Mouse (Mus musculus): ENCODE measurements at regions not wholly inside any gene's neighbourhood (a gene's known extent, or its start where the extent isn't known, plus 50 kb on each side); places are given as distances from the start of the nearest gene placed in this dataset.
A peak's percentile ranks its signal among the peaks of the same experiment; 100 is the strongest.

GRCm38 (mm10) chr5:56007861-56008260 lies 1709.9 kb upstream of the Pcdh7 start:
- no peaks in the 10 kb centered on the region for H3K9me3 ChIP-seq (ENCODE audit: control insufficient read depth, insufficient read depth, low read depth, low read length)
- DNase-seq (ENCODE audit: low read depth, low spot score): peak; percentile 37

GRCm38 (mm10) chr5:56020463-56020862 lies 1697.3 kb upstream of the Pcdh7 start:
- no peaks in the 10 kb centered on the region for H3K9me3 ChIP-seq (ENCODE audit: control insufficient read depth, insufficient read depth, low read depth, low read length)
- H3K27ac ChIP-seq (ENCODE audit: insufficient read depth, low read depth, low read length, poor library complexity, severe bottlenecking): no peak overlapping the region
- H3K4me3 ChIP-seq (ENCODE audit: insufficient read depth in 1 of 2, low read depth in 1 of 2, low read length in 2 of 2, poor library complexity in 1 of 2, severe bottlenecking in 1 of 2): no peak overlapping the region
- no peak overlapping the region for H3K9ac ChIP-seq (ENCODE audit: insufficient read depth, low read depth, low read length, poor library complexity, severe bottlenecking)
- TF ChIP-seq ZC3H11A (IDR thresholded peaks at IDR 0.05; ENCODE audit: borderline replicate concordance, low read depth, low read length): no peak
- TF ChIP-seq ZNF384 (IDR thresholded peaks at IDR 0.05; ENCODE audit: low read depth, low read length): no peak
- TF ChIP-seq HCFC1 (IDR thresholded peaks at IDR 0.05; ENCODE audit: borderline replicate concordance, insufficient read depth, low read length): no peak
- no peak for TF ChIP-seq CHD2 (IDR thresholded peaks at IDR 0.05; ENCODE audit: low read depth, low read length)
- no peak for TF ChIP-seq MAFK (IDR thresholded peaks at IDR 0.05; ENCODE audit: insufficient read depth, low read depth, low read length)
- in situ Hi-C loops (cut with MboI; ENCODE audit: low sequenced_read_pairs in 2 of 2, unreplicated experiment in 2 of 2): no loop called here
- DNase-seq (ENCODE audit: low read depth, low spot score): no peak
- no peaks in the 10 kb centered on the region for H3K36me3 ChIP-seq (ENCODE audit: control insufficient read depth, insufficient read depth, low read length, poor library complexity, severe bottlenecking)
- H3K4me1 ChIP-seq (ENCODE audit: control insufficient read depth in 2 of 2, insufficient read depth in 2 of 2, low read length in 2 of 2, poor library complexity in 1 of 2): no peaks in the 10 kb centered on the region

More at GRCm38 (mm10) chr5:56007861-56008260, 1709.9 kb upstream of the Pcdh7 start:
- no peak overlapping the region for H3K4me3 ChIP-seq (ENCODE audit: insufficient read depth in 1 of 2, low read depth in 1 of 2, low read length in 2 of 2, poor library complexity in 1 of 2, severe bottlenecking in 1 of 2)
- H3K9ac ChIP-seq (ENCODE audit: insufficient read depth, low read depth, low read length, poor library complexity, severe bottlenecking): no peak overlapping the region
- 0 out of 4 replicates have a peak, but pooled peaks cover 0 to 2% of the 10 kb centered on the region in 2 experiments for H3K4me1 ChIP-seq (ENCODE audit: control insufficient read depth in 2 of 2, insufficient read depth in 2 of 2, low read length in 2 of 2, poor library complexity in 1 of 2)
- no peak overlapping the region for H3K27ac ChIP-seq (ENCODE audit: insufficient read depth, low read depth, low read length, poor library complexity, severe bottlenecking)
- TF ChIP-seq ZC3H11A (IDR thresholded peaks at IDR 0.05; ENCODE audit: borderline replicate concordance, low read depth, low read length) (no peak), MAFK (IDR thresholded peaks at IDR 0.05; ENCODE audit: insufficient read depth, low read depth, low read length) (no peak), ZNF384 (IDR thresholded peaks at IDR 0.05; ENCODE audit: low read depth, low read length) (no peak), HCFC1 (IDR thresholded peaks at IDR 0.05; ENCODE audit: borderline replicate concordance, insufficient read depth, low read length) (no peak), CHD2 (IDR thresholded peaks at IDR 0.05; ENCODE audit: low read depth, low read length) (no peak)
- in situ Hi-C loops (cut with MboI; ENCODE audit: low sequenced_read_pairs in 2 of 2, unreplicated experiment in 2 of 2): no loop called here
- no peaks in the 10 kb centered on the region for H3K36me3 ChIP-seq (ENCODE audit: control insufficient read depth, insufficient read depth, low read length, poor library complexity, severe bottlenecking)

Measured in ES-E14 (cell line).